Mouse (Mus musculus) left cerebral cortex, postnatal 10 days (tissue): Measurements from ENCODE around the gene Tango6. TPM values are rescaled to one million over a fixed set of nuclear protein-coding genes. Genes with fewer than 3 reads are reported as not detected.
"Not testable (repeated sequence)": the region's sequence is repeated elsewhere in the genome, so short reads cannot be mapped to it uniquely, and the experiment has no call there.

Experiments used
- DNase-seq, 2 experiments: peaks; one replicate each; pipeline ENCODE4 v3.0.0; 2021 to 2022; ENCODE audit warnings: low spot score in 2 of 2, mixed read lengths in 1 of 2; ENCODE audit errors: extremely low spot score in 1 of 2
- intact Hi-C: fragments of 180-260 bp; cut with DNase I; formaldehyde crosslinking; loops from one replicate; pipeline ENCODE4 v1.15.1; 2025
- total RNA-seq, 2 experiments: library from RNA; stranded (reverse); gene quantifications; 2 replicates each; pipeline ENCODE4 v1.2.3; 2021

The Tango6 gene
- total RNA-seq, 2 experiments from 2014 or later: 6.1 to 6.8 TPM

DNA sequence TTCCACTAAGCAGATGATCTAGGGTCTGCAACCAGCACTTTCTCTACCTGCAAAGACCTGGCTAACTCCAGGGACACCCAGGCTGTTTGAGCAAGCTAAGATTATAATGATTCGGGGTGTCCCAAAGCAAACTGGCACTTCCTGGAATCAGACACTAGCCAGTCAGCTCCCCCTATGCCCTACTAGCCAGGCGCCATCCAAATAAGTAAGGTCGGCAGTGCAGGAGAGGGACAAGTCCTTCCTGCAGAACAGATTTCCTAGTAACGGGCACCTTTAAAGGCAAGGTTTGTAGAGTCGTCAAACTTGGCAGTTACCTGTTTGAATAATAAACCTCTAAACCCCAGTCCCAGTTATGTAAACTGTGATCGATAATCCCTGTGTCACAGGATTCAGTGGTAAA lies 155.9 kb downstream of the Tango6 start:
- DNase-seq: no peak
- intact Hi-C loops: no loop called here

DNA sequence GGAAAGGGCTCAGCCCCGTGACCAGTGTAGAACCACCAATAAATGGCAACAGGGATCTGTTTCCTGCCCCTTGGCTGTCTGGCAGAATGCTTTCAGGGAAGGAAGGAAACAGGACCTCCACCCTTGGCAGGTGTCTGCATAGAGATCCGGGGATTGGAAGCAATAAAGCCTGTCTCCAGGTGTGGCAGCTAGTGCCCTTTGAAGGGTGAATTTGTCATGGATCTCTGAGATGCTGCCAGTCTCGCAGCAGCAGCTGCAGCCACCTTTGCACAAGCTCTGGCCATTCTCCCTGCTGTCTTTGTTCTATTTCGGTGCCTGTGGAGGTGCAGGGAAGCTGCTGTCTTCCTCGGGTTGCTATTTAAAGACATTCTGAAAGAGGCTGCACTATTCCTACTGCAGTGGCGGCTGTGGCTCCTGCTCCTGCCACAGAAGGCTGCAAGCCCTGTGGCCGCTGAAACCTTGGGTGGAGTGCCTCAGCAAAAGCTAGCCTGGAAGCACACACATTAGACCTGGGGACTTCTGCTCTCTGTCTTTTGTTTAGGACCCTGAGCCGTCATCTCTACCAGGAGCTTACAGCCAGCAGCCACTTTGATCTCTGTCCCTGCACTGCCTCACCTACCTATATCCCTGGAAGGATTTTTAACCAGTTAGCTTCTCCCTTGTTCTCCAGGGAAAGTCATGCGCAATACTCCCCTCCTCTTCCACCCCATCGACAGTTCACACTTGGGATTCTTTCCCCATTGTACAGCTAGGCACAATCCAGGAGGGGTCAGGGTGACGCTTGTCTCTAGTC lies 156.5 kb downstream of the Tango6 start:
- intact Hi-C loops: no loop called here
- peak in 1 of 2 experiments; percentile 34 for DNase-seq

GRCm38 (mm10) chr8:106850034-106850433 lies 167.2 kb downstream of the Tango6 start:
- intact Hi-C loops: no loop called here

GRCm38 (mm10) chr8:106854534-106855241 lies 171.8 kb downstream of the Tango6 start:
- intact Hi-C loops: no loop called here

More at GRCm38 (mm10) chr8:106850034-106850433, 167.2 kb downstream of the Tango6 start:
- DNase-seq: no peak

DNA sequence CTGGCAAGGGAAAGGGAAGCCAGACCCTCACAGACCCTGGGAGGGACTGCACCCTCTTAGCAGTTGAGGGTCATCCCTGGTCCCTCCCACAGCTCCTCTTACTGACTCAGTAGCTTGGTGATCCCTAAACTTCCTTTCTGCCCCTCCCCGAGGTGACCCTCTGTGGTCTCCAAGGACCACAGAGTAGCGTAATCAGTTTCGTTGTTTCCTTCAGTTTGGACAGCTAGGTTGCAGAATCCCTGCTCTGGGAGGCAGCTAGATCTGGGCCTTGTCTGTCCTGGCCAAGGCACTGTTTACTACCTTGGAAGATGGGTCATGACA lies 172.3 kb downstream of the Tango6 start:
- intact Hi-C loops: no loop called here

More at GRCm38 (mm10) chr8:106854534-106855241, 171.8 kb downstream of the Tango6 start:
- peak in 1 of 2 experiments; percentile 48 for DNase-seq

GRCm38 (mm10) chr8:106862845-106863244 lies 180.0 kb downstream of the Tango6 start:
- intact Hi-C loops: loop anchor here (10.0 kb wide), 1 partner anchor 58 kb away; no protein-coding TSS in a partner anchor
- DNase-seq: no peak

More for the DNA sequence above, 172.3 kb downstream of the Tango6 start:
- no peak for DNase-seq

GRCm38 (mm10) chr8:106865354-106865753 lies 182.5 kb downstream of the Tango6 start:
- no peak for DNase-seq
- intact Hi-C loops: loop anchor here (10.0 kb wide), 1 partner anchor 61 kb away; no protein-coding TSS in a partner anchor

GRCm38 (mm10) chr8:106870051-106870450 lies 187.2 kb downstream of the Tango6 start, which contains the start of gene Has3:
TSS of gene Has3 (plus strand) at chr8:106870242.
- intact Hi-C loops: loop anchor here (5.0 kb wide), 1 partner anchor 153 kb away; no protein-coding TSS in a partner anchor
- DNase-seq: no peak

DNA sequence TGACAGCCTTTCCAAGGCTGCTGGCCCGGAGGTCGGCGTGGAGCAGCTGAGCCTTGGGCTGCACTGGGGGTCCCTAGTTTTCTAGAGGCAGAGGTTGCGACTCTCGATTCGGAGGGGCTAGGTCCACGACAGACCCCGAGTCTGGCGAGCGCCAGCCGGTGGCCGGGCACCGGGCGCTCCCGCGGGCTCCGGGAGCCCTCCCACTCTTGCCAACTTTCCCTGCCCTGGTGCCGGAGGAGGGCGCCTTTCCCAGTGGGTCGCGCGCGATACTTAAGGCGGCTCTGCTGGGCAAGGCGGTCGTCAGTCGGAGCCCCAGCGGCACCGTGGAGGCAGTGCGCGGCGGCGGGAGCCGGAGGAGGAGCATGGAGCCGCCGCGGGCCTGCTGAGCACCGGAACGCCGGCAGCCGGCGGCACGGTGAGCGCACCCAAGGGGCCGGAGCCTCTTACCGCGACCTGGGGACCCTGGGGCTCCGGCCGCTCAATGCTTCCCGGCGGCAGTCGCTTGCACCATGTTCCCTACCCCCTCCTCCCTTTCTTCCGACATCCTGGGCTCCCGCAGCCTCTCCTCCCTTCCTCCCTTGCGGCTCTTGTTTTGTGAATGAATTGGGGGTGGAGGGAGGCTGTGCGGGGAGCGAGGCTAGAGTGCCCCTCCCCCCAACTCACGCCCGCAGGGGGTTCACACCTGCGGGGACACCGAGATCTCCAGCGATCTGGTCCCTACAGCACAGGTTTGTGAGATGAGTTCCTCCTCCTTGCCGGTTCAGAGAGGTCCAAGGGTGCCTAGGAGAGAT lies 187.9 kb downstream of the Tango6 start:
- DNase-seq: peak; percentile 47 to 80
- intact Hi-C loops: loop anchor here (5.0 kb wide), 1 partner anchor 153 kb away; no protein-coding TSS in a partner anchor

- no peak for DNase-seq
- intact Hi-C loops: loop anchor here (5.0 kb wide), 1 partner anchor 154 kb away; no protein-coding TSS in a partner anchor
These were observed 188.6 kb downstream of the Tango6 start for GRCm38 (mm10) chr8:106871328-106871926.

GRCm38 (mm10) chr8:106871931-106872371 lies 189.1 kb downstream of the Tango6 start:
- intact Hi-C loops: loop anchor here (5.0 kb wide), 1 partner anchor 155 kb away; no protein-coding TSS in a partner anchor
- peak in 1 of 2 experiments; percentile 74 for DNase-seq

- intact Hi-C loops: loop anchor here (5.0 kb wide), 1 partner anchor 155 kb away; no protein-coding TSS in a partner anchor
- DNase-seq: no peak
These were observed 189.7 kb downstream of the Tango6 start for GRCm38 (mm10) chr8:106872454-106873034.

- intact Hi-C loops: no loop called here
- no peak for DNase-seq
These were observed 197.3 kb downstream of the Tango6 start for GRCm38 (mm10) chr8:106880121-106880707.

GRCm38 (mm10) chr8:106884094-106884493 lies 201.2 kb downstream of the Tango6 start:
- intact Hi-C loops, DNase-seq: not testable (repeated sequence)

DNA sequence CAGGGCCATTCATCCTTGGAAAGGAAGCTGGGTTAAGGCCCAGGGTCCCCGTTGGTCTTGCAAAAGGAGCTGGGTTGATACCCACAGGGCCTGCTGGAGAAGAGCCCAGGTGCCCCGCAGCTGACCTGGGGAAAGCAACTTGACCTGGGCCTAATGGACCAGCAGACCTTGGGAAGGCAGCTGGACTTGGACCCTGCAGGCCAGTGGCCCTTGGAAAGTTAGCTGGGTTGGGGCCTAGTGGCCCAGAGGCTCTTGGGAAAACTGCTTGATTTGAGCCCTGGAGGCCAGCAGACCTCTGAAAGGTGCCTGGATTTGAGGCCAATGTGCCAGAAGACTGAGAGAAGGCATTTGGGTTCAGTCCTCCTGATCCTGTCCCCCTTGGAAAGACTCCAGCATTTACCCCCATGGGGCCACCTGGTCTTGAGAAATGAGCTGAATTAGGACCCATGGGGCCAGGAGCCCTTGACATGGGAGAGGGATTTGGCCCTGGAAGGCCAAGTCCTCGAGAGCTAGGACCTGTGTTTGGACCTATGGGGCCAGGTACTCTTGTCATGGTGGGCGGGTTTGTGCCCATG lies 202.0 kb downstream of the Tango6 start:
- DNase-seq, intact Hi-C loops: not testable (repeated sequence)

DNA sequence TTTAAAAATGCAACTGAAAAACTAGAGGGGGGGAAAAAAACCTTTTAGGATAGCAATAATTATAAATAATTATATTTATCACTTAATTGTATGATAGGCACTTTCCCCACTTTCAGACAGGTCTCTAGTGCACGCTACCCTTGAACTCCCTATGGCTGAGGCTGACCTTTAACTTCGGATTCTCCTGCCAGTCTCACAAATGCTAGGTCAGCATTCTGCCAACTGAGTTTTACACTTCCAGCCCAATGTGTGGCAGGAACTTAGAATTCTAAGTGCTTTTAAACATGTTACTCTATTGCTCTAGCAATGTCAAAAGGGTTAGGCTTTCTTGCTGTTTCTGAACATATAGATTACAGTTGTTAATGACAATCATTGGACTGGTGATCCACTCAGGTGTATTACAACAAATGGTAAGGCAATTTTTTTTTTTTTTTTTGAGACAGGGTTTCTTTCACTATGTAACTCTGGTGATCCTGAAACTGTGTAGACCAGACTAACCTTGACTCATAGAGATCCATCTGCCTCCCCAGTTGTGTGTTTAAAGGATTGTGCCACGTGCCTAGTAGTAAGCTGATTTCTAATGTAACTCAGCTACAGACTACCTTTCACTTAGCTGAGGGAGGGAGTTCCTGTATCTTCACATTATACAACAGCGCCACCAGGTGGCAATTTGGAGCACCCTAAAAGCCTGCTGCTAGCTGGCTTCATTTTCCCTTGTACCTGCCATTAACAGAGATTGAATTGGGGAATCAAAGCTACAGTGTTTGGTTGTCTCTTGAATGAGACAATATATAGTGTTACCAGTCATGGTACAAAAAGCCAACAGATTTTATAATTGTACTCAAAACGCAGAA lies 204.7 kb downstream of the Tango6 start:
- DNase-seq: peak; percentile 68 to 81
- intact Hi-C loops: loop anchor here (2.0 kb wide), 1 partner anchor 169 kb away; no protein-coding TSS in a partner anchor
